Mouse (Mus musculus): ENCODE data around the gene Rara. TPM values are rescaled to one million over a fixed set of nuclear protein-coding genes. Genes with fewer than 3 reads are reported as not detected.

Rara gene
- 43.2 and 45.3 TPM in 2 replicates for polyA plus RNA-seq (2014; fragmentation: Nextera tagmentation; extraction: Ambion mirVana)

DNA sequence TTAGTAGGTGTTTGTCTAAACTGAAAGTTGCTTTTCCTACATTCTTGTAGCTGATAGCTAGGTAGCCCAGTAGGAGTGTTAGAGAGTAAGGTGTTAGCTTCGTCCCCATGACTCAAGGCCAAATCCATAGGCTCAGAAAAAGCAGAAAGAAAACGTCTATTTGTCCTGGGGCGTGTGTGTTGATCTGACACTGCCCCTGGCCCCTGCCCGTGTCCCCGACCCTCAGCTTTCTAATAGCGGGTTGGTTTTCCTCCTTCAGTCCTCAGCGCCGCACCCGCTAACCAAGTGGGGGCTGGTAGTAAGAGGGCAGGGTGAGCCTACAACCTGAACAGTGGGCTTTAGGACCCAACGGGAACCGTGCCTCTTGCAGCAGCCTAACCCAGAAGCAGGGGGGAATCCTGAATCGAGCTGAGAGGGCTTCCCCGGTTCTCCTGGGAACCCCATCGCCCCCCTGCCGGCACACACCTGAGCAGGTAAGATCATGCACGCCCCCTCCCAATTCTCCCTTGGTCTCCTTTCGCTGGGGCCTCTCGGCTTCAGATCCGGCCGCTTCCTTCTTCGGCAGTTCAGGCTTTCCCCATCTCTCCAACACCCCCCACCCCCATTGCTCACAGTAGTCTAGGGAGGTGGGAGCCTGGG is at the start of gene Rara:
TSS of gene Rara (plus strand) at position 381 of the 639 bp plus-strand sequence.
- H3K4me2 ChIP-seq, result peak within 1 kb of the TSS; percentile 91
- H3K27me3 ChIP-seq (ENCODE audit: insufficient read depth, low read length), result no peaks in the 10 kb centered on the region
- WGBS, result 6% methylated on average over 21 of the region's 21 CpGs
- peak; percentile 69 for DNase-seq
- H3K9ac ChIP-seq, result peak within 1 kb of the TSS; percentile 77
- no peaks in the 10 kb centered on the region for H3K9me3 ChIP-seq (ENCODE audit: low read depth, low read length)
- peaks cover 87% of the 10 kb centered on the region for H3K4me1 ChIP-seq (ENCODE audit: insufficient read depth)
- H3K36me3 ChIP-seq (ENCODE audit: insufficient read depth), result 0 out of 2 replicates have a peak, but pooled peaks cover 2% of the 10 kb centered on the region
- H3K4me3 ChIP-seq (ENCODE audit: low read depth, low read length), result peak within 1 kb of the TSS; percentile 63
- TF ChIP-seq CTCF (IDR thresholded peaks at IDR 0.05; ENCODE audit: low read depth), result no peak
- no peak for ATAC-seq (ENCODE audit: insufficient read depth)
- H3K27ac ChIP-seq (ENCODE audit: low read depth), result peak within 1 kb of the TSS; percentile 95

DNA sequence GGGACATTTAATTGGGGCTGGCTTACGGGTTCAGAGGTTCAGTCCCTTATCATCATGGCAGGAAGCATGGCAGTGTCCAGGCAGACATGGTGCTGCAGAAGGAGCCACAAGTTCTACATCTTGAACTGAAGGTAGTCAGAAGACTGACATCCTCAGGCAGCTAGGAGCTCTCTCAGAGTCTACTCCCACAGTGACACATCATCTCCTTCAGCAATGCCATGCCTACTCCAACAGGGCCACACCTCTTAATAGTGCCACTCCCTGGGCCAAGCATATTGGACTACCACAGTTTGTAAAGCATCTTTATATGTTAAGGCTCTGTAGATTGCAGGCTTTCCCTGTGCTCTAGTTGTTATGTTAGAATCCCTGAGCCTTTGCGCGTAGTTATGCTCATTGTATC is 39.9 kb upstream of the Rara start:
- H3K9ac ChIP-seq, result no peak overlapping the region
- ATAC-seq (ENCODE audit: insufficient read depth) (no peak), DNase-seq (no peak)
- H3K9me3 ChIP-seq (ENCODE audit: low read depth, low read length), result no peaks in the 10 kb centered on the region
- no peak overlapping the region for H3K27ac ChIP-seq (ENCODE audit: low read depth)
- TF ChIP-seq CTCF (IDR thresholded peaks at IDR 0.05; ENCODE audit: low read depth), result no peak
- no peaks in the 10 kb centered on the region for H3K27me3 ChIP-seq (ENCODE audit: insufficient read depth, low read length)
- WGBS, result 89% methylated on average over 3 of the region's 3 CpGs
- H3K4me2 ChIP-seq, result no peak overlapping the region
- H3K36me3 ChIP-seq (ENCODE audit: insufficient read depth), result peaks cover 77% of the 10 kb centered on the region
- no peak overlapping the region for H3K4me3 ChIP-seq (ENCODE audit: low read depth, low read length)
- no peaks in the 10 kb centered on the region for H3K4me1 ChIP-seq (ENCODE audit: insufficient read depth)

DNA sequence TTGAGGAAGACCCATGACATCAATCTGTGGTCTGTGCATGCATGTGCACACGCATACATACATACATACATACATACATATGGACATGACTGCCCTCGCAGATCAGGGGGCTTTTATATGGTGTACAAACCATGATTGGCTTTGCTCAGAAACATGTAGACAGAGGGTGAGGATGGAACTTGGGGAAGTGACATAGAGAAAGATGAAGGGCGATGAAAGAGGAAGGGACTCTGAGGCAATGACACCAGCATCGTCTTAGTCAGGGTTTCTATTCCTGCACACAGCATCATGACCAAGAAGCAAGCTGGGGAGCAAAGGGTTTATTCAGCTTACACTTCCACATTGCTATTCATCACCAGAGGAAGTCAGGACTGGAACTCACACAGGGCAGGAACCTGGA is 38.5 kb upstream of the Rara start:
- H3K27me3 ChIP-seq (ENCODE audit: insufficient read depth, low read length), result no peaks in the 10 kb centered on the region
- WGBS, result 91% methylated on average over 4 of the region's 4 CpGs

DNA sequence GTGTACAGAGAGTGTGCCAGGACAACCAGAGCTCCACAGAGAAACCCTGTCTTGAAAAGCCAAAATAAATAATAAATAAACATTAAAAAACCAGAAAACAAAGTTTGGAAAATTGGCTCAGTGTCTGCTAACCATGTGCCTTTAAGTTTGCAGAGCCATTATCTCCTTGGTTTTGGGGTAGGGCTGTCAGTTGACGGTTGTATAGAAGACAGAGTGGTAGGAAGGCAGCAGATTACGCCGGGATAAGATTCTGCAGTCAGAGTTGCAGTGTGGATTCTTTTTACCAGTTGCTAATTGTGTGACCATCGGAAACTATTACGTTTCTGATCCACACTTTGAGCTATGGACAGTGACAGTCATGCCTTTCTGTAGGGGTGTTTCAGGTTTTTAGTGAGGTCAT is 37.6 kb upstream of the Rara start:
- Histone ChIP-seq H3K27me3 (ENCODE audit: insufficient read depth, low read length) (no peaks in the 10 kb centered on the region), H3K9me3 (ENCODE audit: low read depth, low read length) (no peaks in the 10 kb centered on the region), H3K4me2 (no peak overlapping the region), H3K9ac (no peak overlapping the region), H3K4me3 (ENCODE audit: low read depth, low read length) (no peak overlapping the region), H3K4me1 (ENCODE audit: insufficient read depth) (no peaks in the 10 kb centered on the region), H3K36me3 (ENCODE audit: insufficient read depth) (peaks cover 87% of the 10 kb centered on the region), H3K27ac (ENCODE audit: low read depth) (no peak overlapping the region)
- TF ChIP-seq CTCF (IDR thresholded peaks at IDR 0.05; ENCODE audit: low read depth), result no peak
- 84% methylated on average over 5 of the region's 5 CpGs for WGBS
- ATAC-seq (ENCODE audit: insufficient read depth) (no peak), DNase-seq (no peak)

More for the DNA sequence above, 38.5 kb upstream of the Rara start:
- Histone ChIP-seq H3K9me3 (ENCODE audit: low read depth, low read length) (no peaks in the 10 kb centered on the region), H3K36me3 (ENCODE audit: insufficient read depth) (peaks cover 90% of the 10 kb centered on the region), H3K4me3 (ENCODE audit: low read depth, low read length) (no peak overlapping the region), H3K9ac (no peak overlapping the region), H3K4me1 (ENCODE audit: insufficient read depth) (no peaks in the 10 kb centered on the region), H3K4me2 (no peak overlapping the region), H3K27ac (ENCODE audit: low read depth) (no peak overlapping the region)
- TF ChIP-seq CTCF (IDR thresholded peaks at IDR 0.05; ENCODE audit: low read depth), result no peak
- DNase-seq (no peak), ATAC-seq (ENCODE audit: insufficient read depth) (no peak)

DNA sequence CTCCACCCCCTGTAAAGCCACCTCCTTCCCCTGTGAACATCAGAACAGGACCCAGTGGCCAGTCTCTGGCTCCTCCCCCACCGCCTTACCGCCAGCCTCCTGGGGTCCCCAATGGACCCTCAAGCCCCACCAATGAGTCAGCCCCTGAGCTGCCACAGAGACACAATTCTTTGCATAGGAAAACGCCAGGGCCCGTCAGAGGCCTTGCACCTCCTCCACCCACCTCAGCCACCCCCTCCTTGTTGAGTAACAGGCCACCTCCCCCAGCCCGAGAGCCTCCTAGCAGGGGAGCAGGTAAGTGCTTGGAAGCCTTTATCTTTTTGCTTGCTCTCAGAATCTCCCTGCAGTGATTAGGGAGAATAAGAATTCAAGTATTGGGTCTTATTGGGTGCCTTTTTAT is 35.2 kb upstream of the Rara start:
- Histone ChIP-seq H3K4me3 (ENCODE audit: low read depth, low read length) (no peak overlapping the region), H3K27me3 (ENCODE audit: insufficient read depth, low read length) (no peaks in the 10 kb centered on the region), H3K9ac (no peak overlapping the region; the same call in 1 of the 2 replicates), H3K36me3 (ENCODE audit: insufficient read depth) (peaks cover 89% of the 10 kb centered on the region), H3K9me3 (ENCODE audit: low read depth, low read length) (no peaks in the 10 kb centered on the region), H3K27ac (ENCODE audit: low read depth) (peak overlapping the region; percentile 50), H3K4me1 (ENCODE audit: insufficient read depth) (no peaks in the 10 kb centered on the region), H3K4me2 (no peak overlapping the region)
- 55% methylated on average over 5 of the region's 5 CpGs for WGBS
- DNase-seq, result no peak
- no peak for TF ChIP-seq CTCF (IDR thresholded peaks at IDR 0.05; ENCODE audit: low read depth)
- peak; percentile 47; the same call in 1 of the 2 replicates for ATAC-seq (ENCODE audit: insufficient read depth)

DNA sequence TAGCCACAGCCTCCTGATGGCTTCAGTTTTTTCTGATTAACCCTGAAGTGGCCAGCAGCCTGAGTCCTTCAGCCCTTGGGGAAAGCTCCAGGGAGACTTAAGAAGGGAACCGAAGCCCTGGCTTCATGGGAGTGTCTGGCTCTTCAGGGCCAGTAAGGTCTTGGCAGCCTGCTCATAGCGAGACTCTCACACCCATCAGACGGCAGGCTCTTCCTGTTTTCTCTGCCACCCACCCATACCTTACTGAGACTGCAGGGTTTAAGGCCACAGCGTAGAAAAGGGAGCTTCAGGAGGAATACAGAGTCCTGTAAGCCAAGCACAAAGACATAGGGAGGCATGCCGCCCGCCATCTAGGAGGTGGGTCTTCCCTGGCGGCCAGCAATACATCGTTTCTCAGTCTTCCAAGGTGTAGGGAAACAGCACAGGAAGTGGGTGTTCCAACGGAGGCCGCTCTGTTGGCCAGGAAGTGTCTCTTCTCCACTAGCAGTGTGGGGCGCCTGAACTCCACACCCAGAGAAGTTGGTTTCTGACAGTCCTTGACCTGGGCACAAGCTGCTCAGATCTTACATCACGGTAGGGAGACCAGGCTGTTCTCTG is 27.0 kb upstream of the Rara start:
- Histone ChIP-seq H3K4me3 (ENCODE audit: low read depth, low read length) (no peak overlapping the region), H3K27ac (ENCODE audit: low read depth) (no peak overlapping the region), H3K9ac (no peak overlapping the region), H3K4me1 (ENCODE audit: insufficient read depth) (0 out of 2 replicates have a peak, but pooled peaks cover 6% of the 10 kb centered on the region), H3K4me2 (no peak overlapping the region), H3K27me3 (ENCODE audit: insufficient read depth, low read length) (no peaks in the 10 kb centered on the region), H3K36me3 (ENCODE audit: insufficient read depth) (peaks cover 67% of the 10 kb centered on the region), H3K9me3 (ENCODE audit: low read depth, low read length) (no peaks in the 10 kb centered on the region)
- WGBS, result 73% methylated on average over 12 of the region's 12 CpGs
- ATAC-seq (ENCODE audit: insufficient read depth) (no peak), DNase-seq (no peak)
- TF ChIP-seq CTCF (IDR thresholded peaks at IDR 0.05; ENCODE audit: low read depth), result no peak

DNA sequence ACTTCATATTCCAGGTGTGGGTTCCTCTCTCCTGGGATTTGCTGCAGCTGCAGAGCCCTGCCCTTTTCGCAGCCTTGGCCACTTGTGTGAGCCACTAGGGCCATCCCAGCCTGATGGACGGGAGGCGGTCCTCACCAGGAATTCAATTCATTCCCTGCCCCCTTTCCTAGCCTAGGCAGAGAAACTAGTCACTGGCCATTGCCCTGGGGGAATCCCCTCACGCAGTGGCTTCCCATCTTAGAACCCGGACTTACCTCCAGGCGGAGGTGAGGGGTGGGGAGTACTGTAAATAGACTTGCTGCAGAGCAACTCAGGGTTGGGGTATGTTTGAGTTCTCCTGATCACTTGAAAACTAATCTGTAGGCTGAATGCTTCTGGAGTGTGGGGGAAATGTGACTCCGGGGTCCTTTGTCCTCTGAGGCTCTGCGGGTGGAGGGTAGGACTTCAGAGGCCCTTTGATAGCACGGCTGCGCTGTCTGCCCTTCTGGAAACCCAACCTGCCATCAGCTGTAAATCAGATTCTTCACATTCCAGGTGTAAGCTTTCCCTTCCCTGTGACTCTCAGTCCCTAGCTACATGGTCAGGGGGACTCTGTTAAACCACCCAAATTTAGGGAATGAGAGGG is 24.9 kb upstream of the Rara start:
- Histone ChIP-seq H3K4me3 (ENCODE audit: low read depth, low read length) (no peak overlapping the region), H3K36me3 (ENCODE audit: insufficient read depth) (peaks cover 46% of the 10 kb centered on the region), H3K4me1 (ENCODE audit: insufficient read depth) (peaks cover 14% of the 10 kb centered on the region; the same call in 1 of the 2 replicates), H3K27ac (ENCODE audit: low read depth) (peak overlapping the region; percentile 86), H3K9ac (peak overlapping the region; percentile 20; the same call in 1 of the 2 replicates), H3K4me2 (peak overlapping the region; percentile 5; the same call in 1 of the 2 replicates), H3K9me3 (ENCODE audit: low read depth, low read length) (no peaks in the 10 kb centered on the region), H3K27me3 (ENCODE audit: insufficient read depth, low read length) (no peaks in the 10 kb centered on the region)
- TF ChIP-seq CTCF (IDR thresholded peaks at IDR 0.05; ENCODE audit: low read depth), result no peak
- WGBS, result 23% methylated on average over 10 of the region's 10 CpGs
- DNase-seq (peak; percentile 49), ATAC-seq (ENCODE audit: insufficient read depth) (peak; percentile 15; the same call in 1 of the 2 replicates)

All from lung, embryonic 14.5 days (tissue).